Mouse (Mus musculus) heart, adult 2 months (tissue): ENCODE measurements around the gene Zkscan4.

ENCODE experiments used
- CTCF ChIP-seq: fragments of 200-600 bp; IDR thresholded peaks from 2 replicates; pipeline ENCODE4 v1.8.1; 2022; ENCODE audit warnings: antibody characterized with exemption, mild to moderate bottlenecking, moderate library complexity
- EP300 ChIP-seq: fragments of 200-500 bp; IDR thresholded peaks from 2 replicates; pipeline ENCODE4 v1.6.1; 2011; ENCODE audit warnings: low read depth, low read length, control low read depth; ENCODE audit not compliant: insufficient read depth
- POLR2A ChIP-seq: fragments of 200-500 bp; IDR thresholded peaks from 2 replicates; pipeline ENCODE4 v1.6.1; 2011; ENCODE audit warnings: mild to moderate bottlenecking, low read depth, low read length, control low read depth; ENCODE audit not compliant: insufficient read depth

DNA sequence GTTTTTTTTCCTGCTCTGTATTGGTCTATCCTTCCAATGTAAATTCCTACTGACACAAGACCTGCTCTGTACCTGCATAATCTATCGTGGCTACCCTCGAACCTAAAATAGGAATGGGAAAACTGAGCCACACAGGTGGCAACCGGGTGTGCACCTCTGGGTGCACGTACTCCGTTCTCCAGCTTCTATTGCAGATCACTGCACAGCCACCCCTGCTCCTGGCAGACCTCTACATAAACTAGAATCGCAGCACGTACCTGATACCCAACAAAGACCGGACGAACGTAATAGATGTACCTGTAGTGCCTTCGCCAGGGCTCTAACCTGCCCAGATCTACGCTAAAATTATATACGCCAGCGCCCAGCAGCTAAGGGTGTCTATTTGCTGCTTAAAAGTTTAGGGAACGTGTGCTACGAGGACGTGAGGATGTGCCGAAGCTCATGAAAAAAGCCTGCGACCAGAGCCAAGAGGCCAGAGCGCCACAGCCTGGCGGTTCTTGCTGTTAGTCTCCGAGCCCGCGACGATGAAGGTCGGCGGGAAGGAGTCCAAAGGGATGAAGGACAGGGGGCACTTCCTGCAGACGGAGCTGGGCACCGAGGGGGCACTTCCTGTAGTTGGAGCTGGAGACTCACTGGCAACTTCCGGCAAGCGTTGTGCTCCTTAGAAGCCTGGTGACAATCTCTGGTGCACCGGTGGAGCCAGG lies 38.1 kb upstream of the Zkscan4 start, which contains the start of gene Pgbd1:
- TF ChIP-seq CTCF = peak; percentile 52
- 0 out of 2 replicates have a peak, but pooled peaks have one; percentile 44 for TF ChIP-seq EP300
- TF ChIP-seq POLR2A = 0 out of 2 replicates have a peak, but pooled peaks have one; percentile 33
